Mouse (Mus musculus): ENCODE measurements at regions not wholly inside any gene's neighbourhood (a gene's known extent, or its start where the extent isn't known, plus 50 kb on each side); places are given as distances from the start of the nearest gene placed in this dataset.

DNA sequence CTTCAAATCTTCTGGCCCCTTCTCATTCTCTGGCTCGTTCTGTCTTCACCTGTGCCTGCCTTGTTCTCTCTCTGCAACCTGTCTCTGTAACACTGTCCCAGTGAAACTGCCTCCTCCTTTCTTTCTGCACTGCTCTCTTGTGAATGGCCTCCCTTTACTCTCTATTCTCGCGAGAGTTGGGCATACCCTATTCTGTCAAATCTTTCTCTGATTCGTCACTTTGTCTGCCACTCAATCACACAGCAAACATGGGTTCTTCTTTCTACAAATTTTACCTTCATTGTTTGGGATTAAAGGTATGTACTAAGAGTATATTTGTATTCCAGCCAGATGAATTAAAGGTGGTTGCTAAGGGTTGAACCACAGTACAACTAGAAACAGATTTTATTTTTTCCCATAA is 54.6 kb upstream of the Slc6a6 start:
- Histone ChIP-seq H3K36me3 (ENCODE audit: control insufficient read depth, insufficient read depth) (no peaks in the 10 kb centered on the region), H3K27me3 (replicated peaks; ENCODE audit: control insufficient read depth, insufficient read depth, low read length) (no peaks in the 10 kb centered on the region), H3K4me1 (replicated peaks; ENCODE audit: control insufficient read depth, insufficient read depth, low read length) (no peaks in the 10 kb centered on the region), H3K9me3 (ENCODE audit: control insufficient read depth, low read length) (no peaks in the 10 kb centered on the region), H3K27ac (ENCODE audit: low read length) (no peak overlapping the region), H3K4me3 (replicated peaks; ENCODE audit: low read length) (no peak overlapping the region), H3K4me2 (ENCODE audit: low read length) (no peak overlapping the region), H3K9ac (replicated peaks; ENCODE audit: low read depth, low read length) (no peak overlapping the region)
- WGBS = 80% methylated on average over 4 of the region's 4 CpGs
- no peak for ATAC-seq

DNA sequence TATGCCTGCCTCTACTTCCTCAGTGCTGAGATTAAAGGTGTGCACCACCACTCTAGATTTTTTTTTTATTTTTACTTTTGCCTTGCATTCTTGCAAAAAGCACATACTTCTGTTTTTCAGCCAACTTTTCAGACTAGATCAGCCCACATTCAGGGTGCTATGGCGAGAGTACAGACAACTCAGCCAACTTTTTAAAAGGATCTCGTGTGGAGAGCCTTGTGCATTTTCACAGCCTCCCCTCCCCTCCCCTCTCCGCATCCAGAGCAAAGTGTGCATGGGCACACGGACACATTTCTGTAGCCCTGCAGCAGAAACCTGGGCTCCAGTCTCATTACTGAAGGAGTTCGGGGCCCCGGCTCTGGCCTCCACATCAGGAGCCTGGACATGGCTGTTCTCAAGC is 52.6 kb upstream of the Slc6a6 start:
- Histone ChIP-seq H3K36me3 (ENCODE audit: control insufficient read depth, insufficient read depth) (no peaks in the 10 kb centered on the region), H3K9me3 (ENCODE audit: control insufficient read depth, low read length) (no peaks in the 10 kb centered on the region), H3K4me3 (replicated peaks; ENCODE audit: low read length) (no peak overlapping the region), H3K9ac (replicated peaks; ENCODE audit: low read depth, low read length) (no peak overlapping the region), H3K4me2 (ENCODE audit: low read length) (no peak overlapping the region), H3K27ac (ENCODE audit: low read length) (no peak overlapping the region), H3K27me3 (replicated peaks; ENCODE audit: control insufficient read depth, insufficient read depth, low read length) (no peaks in the 10 kb centered on the region), H3K4me1 (replicated peaks; ENCODE audit: control insufficient read depth, insufficient read depth, low read length) (no peaks in the 10 kb centered on the region)
- 92% methylated on average over 6 of the region's 6 CpGs for WGBS
- no peak for ATAC-seq

Data from forebrain, embryonic 16.5 days (tissue).